Mouse (Mus musculus) liver, adult 2 months (tissue): ENCODE data around the gene 6820408C15Rik. TPM values are rescaled to one million over a fixed set of nuclear protein-coding genes. Genes with fewer than 3 reads are reported as not detected.
A peak's percentile ranks its signal among the peaks of the same experiment; 100 is the strongest.

Experiments used
- DNase-seq: peaks from one replicate; pipeline ENCODE4 v3.0.0-alpha.2; 2011; ENCODE audit warnings: low read depth, low spot score; ENCODE audit errors: extremely low read depth
- H3K27ac ChIP-seq: fragments of 200-500 bp; replicated peaks from 2 replicates; pipeline ENCODE4 v1.5.1; 2012; ENCODE audit warnings: low read depth, mild to moderate bottlenecking, control low read depth, inconsistent platforms, low read length; ENCODE audit not compliant: insufficient read depth
- H3K27me3 ChIP-seq: fragments of 200-500 bp; 2 replicates; pipeline ENCODE4 v1.6.1; 2012; ENCODE audit warnings: mild to moderate bottlenecking, moderate library complexity, low read length, inconsistent platforms; ENCODE audit not compliant: control insufficient read depth, insufficient read depth
- H3K36me3 ChIP-seq: fragments of 200-500 bp; 2 replicates; pipeline ENCODE4 v1.6.1; 2012; ENCODE audit warnings: low read length, inconsistent platforms; ENCODE audit not compliant: control insufficient read depth, insufficient read depth
- H3K4me1 ChIP-seq: fragments of 200-500 bp; 2 replicates; pipeline ENCODE4 v1.6.1; 2011; ENCODE audit warnings: low read length; ENCODE audit not compliant: control insufficient read depth, insufficient read depth
- H3K4me3 ChIP-seq: fragments of 200-500 bp; 2 replicates; pipeline ENCODE4 v1.5.1; 2011; ENCODE audit warnings: low read depth, mild to moderate bottlenecking, control low read depth, low read length, moderate library complexity; ENCODE audit not compliant: insufficient read depth
- H3K79me2 ChIP-seq: fragments of 200-500 bp; 2 replicates; pipeline ENCODE4 v1.6.1; 2012; ENCODE audit warnings: inconsistent platforms, mild to moderate bottlenecking, low read length, moderate library complexity; ENCODE audit not compliant: control insufficient read depth, insufficient read depth
- H3K9ac ChIP-seq: fragments of 200-500 bp; 2 replicates; pipeline ENCODE4 v1.6.1; 2012; ENCODE audit warnings: low read depth, mild to moderate bottlenecking, control low read depth, inconsistent platforms, low read length
- CTCF ChIP-seq: fragments of 200-500 bp; IDR thresholded peaks from 2 replicates; pipeline ENCODE4 v1.5.1; 2011; ENCODE audit warnings: low read depth, low read length, control low read depth
- POLR2A ChIP-seq: fragments of 200-500 bp; IDR thresholded peaks from 2 replicates; pipeline ENCODE4 v1.6.1; 2011; ENCODE audit warnings: low read length, control low read depth; ENCODE audit not compliant: insufficient read depth; ENCODE audit errors: extremely low read depth
- WGBS: fragments of 180-500 bp; shearing (Covaris S2); methylation state at CpG from one replicate; pipeline ENCODE4 v1.1.7; 2018; 5-methylcytosine and 5-hydroxymethylcytosine counted together
- polyA plus RNA-seq: library from polyadenylated mRNA; depleted of rRNA; stranded (reverse); fragments of >200 nt; gene quantifications from 2 replicates; pipeline ENCODE4 v1.2.3, GENCODE M21; 2012
- total RNA-seq: library from RNA; depleted of rRNA; stranded (reverse); fragments of >200 nt; gene quantifications from 2 replicates; pipeline ENCODE4 v1.2.3, GENCODE M21; 2014

The 6820408C15Rik gene
- total and polyA plus RNA-seq, 2 experiments: not detected

GRCm38 (mm10) chr2:152375652-152376344, 39.6 kb upstream of the 6820408C15Rik start:
- 14% methylated on average over 21 of the region's 21 CpGs for WGBS
- TF ChIP-seq POLR2A (no peak), CTCF (no peak)
- Histone ChIP-seq H3K27me3 (no peaks in the 10 kb centered on the region), H3K4me1 (no peaks in the 10 kb centered on the region), H3K36me3 (no peaks in the 10 kb centered on the region), H3K9ac (no peak overlapping the region), H3K27ac (no peak overlapping the region), H3K4me3 (no peak overlapping the region), H3K79me2 (no peaks in the 10 kb centered on the region)
- DNase-seq: no peak

GRCm38 (mm10) chr2:152376345-152376741, 39.0 kb upstream of the 6820408C15Rik start, which contains the start of gene Nrsn2:
TSS of gene Nrsn2 (minus strand) at chr2:152376638.
- Histone ChIP-seq H3K4me3 (no peak within 1 kb of the TSS), H3K27me3 (no peaks in the 10 kb centered on the region), H3K9ac (no peak within 1 kb of the TSS), H3K79me2 (no peaks in the 10 kb centered on the region), H3K4me1 (no peaks in the 10 kb centered on the region), H3K36me3 (no peaks in the 10 kb centered on the region), H3K27ac (no peak within 1 kb of the TSS)
- 9% methylated on average over 16 of the region's 16 CpGs for WGBS
- no peak for TF ChIP-seq CTCF
- TF ChIP-seq POLR2A: no peak
- DNase-seq: no peak

- Histone ChIP-seq H3K4me3 (no peak overlapping the region), H3K9ac (no peak overlapping the region), H3K27me3 (no peaks in the 10 kb centered on the region; the same call in 1 of the 2 replicates), H3K4me1 (no peaks in the 10 kb centered on the region), H3K79me2 (no peaks in the 10 kb centered on the region), H3K36me3 (no peaks in the 10 kb centered on the region), H3K27ac (no peak overlapping the region)
- DNase-seq: no peak
- no peak for TF ChIP-seq POLR2A
- WGBS: 90% methylated on average over 4 of the region's 4 CpGs
Measured at GRCm38 (mm10) chr2:152384191-152384590, 31.2 kb upstream of the 6820408C15Rik start.

GRCm38 (mm10) chr2:152392786-152393185, 22.6 kb upstream of the 6820408C15Rik start:
- Histone ChIP-seq H3K27ac (no peak overlapping the region), H3K27me3 (no peaks in the 10 kb centered on the region), H3K9ac (no peak overlapping the region), H3K4me3 (no peak overlapping the region), H3K4me1 (peaks cover 7% of the 10 kb centered on the region; the same call in 1 of the 2 replicates), H3K79me2 (no peaks in the 10 kb centered on the region), H3K36me3 (no peaks in the 10 kb centered on the region)
- WGBS: 43% methylated on average over 3 of the region's 3 CpGs
- peak; percentile 19 for DNase-seq
- TF ChIP-seq POLR2A (no peak), CTCF (peak; percentile 41)

- no peaks in the 10 kb centered on the region for H3K27me3 ChIP-seq
- no peaks in the 10 kb centered on the region for H3K79me2 ChIP-seq
- H3K4me1 ChIP-seq: peaks cover 7% of the 10 kb centered on the region; the same call in 1 of the 2 replicates
- no peaks in the 10 kb centered on the region for H3K36me3 ChIP-seq
- H3K4me3 ChIP-seq: no peak overlapping the region
- TF ChIP-seq CTCF: no peak
- no peak for TF ChIP-seq POLR2A
- WGBS: 68% methylated on average over 9 of the region's 9 CpGs
- no peak overlapping the region for H3K9ac ChIP-seq
- no peak for DNase-seq
- no peak overlapping the region for H3K27ac ChIP-seq
Measured at GRCm38 (mm10) chr2:152393225-152394017, 22.0 kb upstream of the 6820408C15Rik start.

- TF ChIP-seq POLR2A (no peak), CTCF (no peak)
- Histone ChIP-seq H3K27me3 (no peaks in the 10 kb centered on the region), H3K4me3 (no peak overlapping the region), H3K36me3 (no peaks in the 10 kb centered on the region), H3K79me2 (no peaks in the 10 kb centered on the region), H3K4me1 (peaks cover 7% of the 10 kb centered on the region; the same call in 1 of the 2 replicates), H3K27ac (no peak overlapping the region), H3K9ac (no peak overlapping the region)
- 53% methylated on average over 13 of the region's 13 CpGs for WGBS
- no peak for DNase-seq
Measured at GRCm38 (mm10) chr2:152395271-152395920, 20.0 kb upstream of the 6820408C15Rik start.
